Mouse (Mus musculus): ENCODE results near the gene Fbxo21. TPM values are rescaled to one million over a fixed set of nuclear protein-coding genes. Genes with fewer than 3 reads are reported as not detected.
A peak's percentile ranks its signal among the peaks of the same experiment; 100 is the strongest.

Gene Fbxo21
- polyA plus RNA-seq, 1 experiment = 15.7 TPM

- TF ChIP-seq CTCF (IDR thresholded peaks at IDR 0.05; ENCODE audit: extremely low read depth, insufficient read depth, insufficient read length, insufficient replicate concordance) (no peak), POLR2A (IDR thresholded peaks at IDR 0.05; ENCODE audit: low read depth, low read length) (no peak)
- Histone ChIP-seq H3K4me3 (ENCODE audit: extremely low read depth, insufficient read depth, insufficient read length) (0 out of 2 replicates have a peak overlapping the region, but pooled peaks have one; percentile 12), H3K36me3 (ENCODE audit: control insufficient read depth, insufficient read depth, low read length) (peaks cover 6% of the 10 kb centered on the region), H3K27me3 (ENCODE audit: control insufficient read depth, insufficient read depth, low read length) (no peaks in the 10 kb centered on the region), H3K27ac (ENCODE audit: insufficient read depth, low read length) (no peak overlapping the region), H3K4me1 (ENCODE audit: control insufficient read depth, insufficient read depth, insufficient read length) (peaks cover 10% of the 10 kb centered on the region)
- DNase-seq (ENCODE audit: low read depth in 1 of 2, low spot score in 2 of 2) = no peak
- 77% methylated on average over 17 of the region's 17 CpGs for WGBS
Observed at GRCm38 (mm10) chr5:117978159-117978697, 1.7 kb downstream of the Fbxo21 start.

DNA sequence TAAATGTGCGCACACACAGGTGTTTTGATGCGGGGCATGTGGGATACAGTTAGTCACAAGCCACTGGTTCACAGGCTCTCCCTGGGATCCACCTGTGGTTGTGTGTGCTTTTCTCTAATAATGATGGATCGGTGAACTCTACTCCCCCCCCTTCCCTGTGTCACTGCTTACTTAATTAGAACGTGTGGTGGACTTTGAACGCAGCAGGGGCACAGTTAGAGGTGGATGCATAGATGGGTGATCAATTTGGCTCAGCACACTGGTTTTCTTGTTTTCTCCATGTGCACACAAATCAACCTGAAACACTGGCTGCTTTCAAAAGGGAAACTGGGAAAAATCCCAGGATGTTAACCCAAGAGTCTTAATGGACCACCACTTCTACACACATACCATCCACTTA is 2.6 kb downstream of the Fbxo21 start:
- no peak for TF ChIP-seq CTCF (IDR thresholded peaks at IDR 0.05; ENCODE audit: extremely low read depth, insufficient read depth, insufficient read length, insufficient replicate concordance)
- TF ChIP-seq POLR2A (IDR thresholded peaks at IDR 0.05; ENCODE audit: low read depth, low read length) = no peak
- no peaks in the 10 kb centered on the region for H3K27me3 ChIP-seq (ENCODE audit: control insufficient read depth, insufficient read depth, low read length)
- no peak overlapping the region for H3K4me3 ChIP-seq (ENCODE audit: extremely low read depth, insufficient read depth, insufficient read length)
- DNase-seq (ENCODE audit: low read depth in 1 of 2, low spot score in 2 of 2) = no peak
- H3K36me3 ChIP-seq (ENCODE audit: control insufficient read depth, insufficient read depth, low read length) = peaks cover 10% of the 10 kb centered on the region
- H3K27ac ChIP-seq (ENCODE audit: insufficient read depth, low read length) = no peak overlapping the region
- 92% methylated on average over 5 of the region's 5 CpGs for whole genome bisulfite sequencing
- peaks cover 10% of the 10 kb centered on the region for H3K4me1 ChIP-seq (ENCODE audit: control insufficient read depth, insufficient read depth, insufficient read length)

GRCm38 (mm10) chr5:117980921-117981320 is 4.4 kb downstream of the Fbxo21 start:
- Histone ChIP-seq H3K36me3 (ENCODE audit: control insufficient read depth, insufficient read depth, low read length) (peaks cover 10% of the 10 kb centered on the region), H3K27ac (ENCODE audit: insufficient read depth, low read length) (no peak overlapping the region), H3K4me3 (ENCODE audit: extremely low read depth, insufficient read depth, insufficient read length) (no peak overlapping the region), H3K27me3 (ENCODE audit: control insufficient read depth, insufficient read depth, low read length) (no peaks in the 10 kb centered on the region), H3K4me1 (ENCODE audit: control insufficient read depth, insufficient read depth, insufficient read length) (peaks cover 10% of the 10 kb centered on the region)
- DNase-seq (ENCODE audit: low read depth in 1 of 2, low spot score in 2 of 2) = no peak
- TF ChIP-seq POLR2A (IDR thresholded peaks at IDR 0.05; ENCODE audit: low read depth, low read length) = no peak
- TF ChIP-seq CTCF (IDR thresholded peaks at IDR 0.05; ENCODE audit: extremely low read depth, insufficient read depth, insufficient read length, insufficient replicate concordance) = no peak
- WGBS = 90% methylated on average over 8 of the region's 8 CpGs

DNA sequence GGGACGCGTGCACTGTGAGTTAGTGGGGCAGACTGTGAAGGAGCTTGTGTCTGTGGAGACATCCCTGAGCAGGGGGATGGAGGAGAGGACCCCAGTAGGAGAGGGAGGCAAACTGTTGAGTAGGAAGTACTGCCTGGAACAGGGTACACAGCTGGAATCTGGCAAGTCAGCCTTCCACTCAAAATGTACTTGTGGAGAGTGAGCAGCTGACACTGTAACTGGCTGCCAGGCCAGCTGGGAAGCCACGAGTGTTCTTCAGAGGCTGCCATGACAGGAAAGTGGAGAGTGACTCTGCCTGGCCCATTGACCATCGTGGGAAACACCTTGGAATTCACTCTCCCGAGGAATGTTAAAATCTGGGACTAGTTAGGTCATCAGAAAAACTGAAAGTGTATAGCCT is 5.4 kb downstream of the Fbxo21 start:
- Histone ChIP-seq H3K36me3 (ENCODE audit: control insufficient read depth, insufficient read depth, low read length) (peaks cover 16% of the 10 kb centered on the region), H3K27me3 (ENCODE audit: control insufficient read depth, insufficient read depth, low read length) (no peaks in the 10 kb centered on the region), H3K4me3 (ENCODE audit: extremely low read depth, insufficient read depth, insufficient read length) (no peak overlapping the region), H3K4me1 (ENCODE audit: control insufficient read depth, insufficient read depth, insufficient read length) (peaks cover 5% of the 10 kb centered on the region), H3K27ac (ENCODE audit: insufficient read depth, low read length) (no peak overlapping the region)
- WGBS = 89% methylated on average over 5 of the region's 5 CpGs
- no peak for DNase-seq (ENCODE audit: low read depth in 1 of 2, low spot score in 2 of 2)
- no peak for TF ChIP-seq POLR2A (IDR thresholded peaks at IDR 0.05; ENCODE audit: low read depth, low read length)
- no peak for TF ChIP-seq CTCF (IDR thresholded peaks at IDR 0.05; ENCODE audit: extremely low read depth, insufficient read depth, insufficient read length, insufficient replicate concordance)

DNA sequence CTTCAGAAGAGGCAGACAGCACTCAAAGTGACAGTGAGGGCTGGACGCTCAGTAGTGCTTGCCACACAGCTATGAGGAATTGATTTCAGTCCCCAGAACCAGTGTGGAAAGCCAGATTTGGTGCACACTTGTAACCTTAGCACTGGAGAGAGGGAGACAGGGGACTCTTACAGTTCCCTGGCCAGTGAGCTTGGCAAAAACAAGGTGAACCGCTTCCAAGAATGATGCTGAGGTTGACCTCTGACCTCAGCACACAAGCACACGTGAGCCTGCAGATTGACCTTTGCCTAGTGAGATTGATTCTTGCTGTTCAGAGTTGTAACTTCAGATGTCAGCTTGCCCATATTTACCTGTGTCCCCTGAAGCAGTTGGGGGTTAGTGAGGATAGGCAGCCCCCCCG is 9.8 kb downstream of the Fbxo21 start:
- TF ChIP-seq CTCF (IDR thresholded peaks at IDR 0.05; ENCODE audit: extremely low read depth, insufficient read depth, insufficient read length, insufficient replicate concordance) = no peak
- TF ChIP-seq POLR2A (IDR thresholded peaks at IDR 0.05; ENCODE audit: low read depth, low read length) = no peak
- H3K27ac ChIP-seq (ENCODE audit: insufficient read depth, low read length) = no peak overlapping the region

DNA sequence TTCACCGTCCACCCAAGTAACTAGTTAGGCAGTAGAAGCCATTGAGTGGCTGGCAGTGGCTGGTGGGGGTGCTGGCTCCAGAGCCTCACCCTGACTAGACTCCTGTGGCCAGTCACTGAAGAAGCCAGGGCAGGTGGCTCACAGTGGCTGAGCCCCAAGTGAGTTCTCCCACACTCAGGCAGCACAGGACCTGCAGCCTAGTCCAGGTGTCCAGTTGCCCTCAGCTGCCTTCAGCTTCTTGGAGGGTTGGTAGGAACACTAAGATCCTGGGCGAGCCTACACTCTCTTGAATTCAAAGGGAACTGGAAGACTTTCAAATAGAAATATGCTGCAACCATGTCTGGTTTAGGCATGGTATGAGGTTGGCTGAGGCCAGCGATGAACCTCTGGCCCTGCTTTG is 11.4 kb downstream of the Fbxo21 start:
- DNase-seq (ENCODE audit: low read depth in 1 of 2, low spot score in 2 of 2) = no peak
- Histone ChIP-seq H3K4me1 (ENCODE audit: control insufficient read depth, insufficient read depth, insufficient read length) (no peaks in the 10 kb centered on the region), H3K36me3 (ENCODE audit: control insufficient read depth, insufficient read depth, low read length) (peaks cover 41% of the 10 kb centered on the region), H3K4me3 (ENCODE audit: extremely low read depth, insufficient read depth, insufficient read length) (no peak overlapping the region), H3K27me3 (ENCODE audit: control insufficient read depth, insufficient read depth, low read length) (no peaks in the 10 kb centered on the region), H3K27ac (ENCODE audit: insufficient read depth, low read length) (no peak overlapping the region)
- TF ChIP-seq CTCF (IDR thresholded peaks at IDR 0.05; ENCODE audit: extremely low read depth, insufficient read depth, insufficient read length, insufficient replicate concordance) (no peak), POLR2A (IDR thresholded peaks at IDR 0.05; ENCODE audit: low read depth, low read length) (no peak)
- WGBS = 93% methylated on average over 3 of the region's 3 CpGs

More for the DNA sequence above, 9.8 kb downstream of the Fbxo21 start:
- Histone ChIP-seq H3K27me3 (ENCODE audit: control insufficient read depth, insufficient read depth, low read length) (no peaks in the 10 kb centered on the region), H3K4me1 (ENCODE audit: control insufficient read depth, insufficient read depth, insufficient read length) (no peaks in the 10 kb centered on the region), H3K4me3 (ENCODE audit: extremely low read depth, insufficient read depth, insufficient read length) (no peak overlapping the region), H3K36me3 (ENCODE audit: control insufficient read depth, insufficient read depth, low read length) (peaks cover 41% of the 10 kb centered on the region)
- no peak for DNase-seq (ENCODE audit: low read depth in 1 of 2, low spot score in 2 of 2)
- WGBS = 88% methylated on average over 4 of the region's 4 CpGs

DNA sequence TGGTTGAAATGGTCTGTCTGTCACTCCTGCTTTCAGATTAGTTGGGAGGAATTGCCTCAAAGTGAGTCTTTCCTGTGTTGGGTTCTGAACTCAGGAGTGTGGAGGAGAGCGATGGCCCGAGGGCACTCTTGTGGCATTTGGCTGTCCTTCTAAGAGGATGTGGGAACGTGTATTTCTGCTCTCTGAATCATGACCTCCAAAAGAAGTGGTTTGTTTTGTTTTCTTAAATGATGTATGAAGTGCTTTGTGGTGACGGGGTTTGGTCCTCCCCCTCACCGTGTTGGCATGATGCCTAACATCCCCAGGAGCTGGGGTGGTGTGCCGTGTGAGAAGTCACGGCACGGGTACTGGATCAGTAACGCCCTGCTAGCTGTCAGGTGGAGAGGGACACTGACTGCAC is 11.8 kb downstream of the Fbxo21 start:
- 77% methylated on average over 9 of the region's 9 CpGs for WGBS
- TF ChIP-seq POLR2A (IDR thresholded peaks at IDR 0.05; ENCODE audit: low read depth, low read length) (no peak), CTCF (IDR thresholded peaks at IDR 0.05; ENCODE audit: extremely low read depth, insufficient read depth, insufficient read length, insufficient replicate concordance) (no peak)
- Histone ChIP-seq H3K27ac (ENCODE audit: insufficient read depth, low read length) (no peak overlapping the region), H3K4me1 (ENCODE audit: control insufficient read depth, insufficient read depth, insufficient read length) (no peaks in the 10 kb centered on the region), H3K4me3 (ENCODE audit: extremely low read depth, insufficient read depth, insufficient read length) (no peak overlapping the region), H3K36me3 (ENCODE audit: control insufficient read depth, insufficient read depth, low read length) (peaks cover 40% of the 10 kb centered on the region), H3K27me3 (ENCODE audit: control insufficient read depth, insufficient read depth, low read length) (no peaks in the 10 kb centered on the region)
- no peak for DNase-seq (ENCODE audit: low read depth in 1 of 2, low spot score in 2 of 2)

Data from spleen, adult 2 months (tissue).